Mouse (Mus musculus): Measurements from ENCODE around the gene Tigd4.

DNA sequence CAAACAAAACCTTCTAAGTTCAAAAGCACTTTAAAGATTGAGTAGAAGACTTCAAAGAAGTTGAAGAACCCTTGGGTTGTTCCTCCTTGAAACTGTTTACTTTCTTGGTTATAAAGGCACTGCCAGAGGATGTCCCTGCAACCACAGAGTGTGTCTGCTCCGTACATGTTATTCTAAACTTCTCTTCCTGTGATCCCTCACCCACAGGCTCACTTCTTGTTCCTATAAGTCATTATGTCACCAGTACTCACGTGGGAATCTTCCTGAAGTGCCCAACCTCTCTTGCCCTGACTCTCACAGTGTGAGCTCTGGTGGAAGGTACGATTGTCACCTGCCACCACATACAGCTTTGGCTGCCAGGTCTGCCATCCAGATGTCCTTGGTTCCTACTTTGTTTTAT lies 28.7 kb downstream of the Tigd4 start:
- no peak for TF ChIP-seq CTCF (IDR thresholded peaks at IDR 0.05; ENCODE audit: borderline replicate concordance, extremely low read depth, insufficient read depth, insufficient read length)
- no peak for TF ChIP-seq POLR2A (IDR thresholded peaks at IDR 0.05; ENCODE audit: borderline replicate concordance, extremely low read depth, insufficient read depth, insufficient read length, poor library complexity, severe bottlenecking)
